10 mouse cellular contexts compared by ENCODE assay signal in the genomic region with DNA sequence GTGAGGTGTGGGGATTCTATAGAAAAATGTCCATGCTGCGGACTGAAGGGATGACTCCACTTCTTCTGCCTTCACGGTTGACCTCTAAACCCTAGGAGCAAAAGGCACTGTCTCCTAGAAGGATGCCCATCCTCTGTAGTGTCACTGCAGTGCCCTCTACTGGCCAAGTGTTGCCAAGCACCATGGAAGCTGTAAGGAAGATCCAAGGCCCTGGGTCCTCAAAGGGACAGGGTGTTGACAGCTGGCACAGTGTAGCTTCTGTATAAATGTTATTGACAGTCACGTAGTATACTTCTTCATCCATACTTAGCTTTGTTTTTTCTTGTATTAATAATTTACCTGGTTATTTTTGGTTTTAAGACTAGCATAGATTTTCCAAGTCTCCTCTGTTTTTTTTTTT.
DNase-seq lines count a peak whose midpoint lies in the region; ATAC-seq and TF ChIP-seq lines count a peak whose summit lies in the region.
"Had no signal": no experiment of that assay in that cellular context is flagged by ENCODE, and none has a peak within 500 bp of the region (broad histone marks: within the 10 kb centered on the region; RNA-seq: fewer than 3 reads in every experiment).

No protein-coding gene starts in this region.

- 0 out of 2 replicates have a peak, but pooled peaks have one; percentile 48 for ATAC-seq in embryonic facial prominence, embryonic 11.5 days (replicated peaks; ENCODE audit: insufficient number of reproducible peaks, low FRiP score, low TSS enrichment, low read depth)
- ATAC-seq in heart, embryonic 12.5 days (ENCODE audit: insufficient number of reproducible peaks, low FRiP score): 0 out of 2 replicates have a peak, but pooled peaks have one; percentile 23
- ATAC-seq in kidney, postnatal 0 days (replicated peaks; ENCODE audit: low FRiP score, low read depth): no peak; the same call in 1 of the 2 replicates
- peak; percentile 67 for ATAC-seq in liver, embryonic 13.5 days (ENCODE audit: low read depth)
- peak; percentile 78; the same call in 1 of the 2 replicates for ATAC-seq in neural tube, embryonic 14.5 days (ENCODE audit: low read depth)

- H3K4me3 ChIP-seq in embryonic facial prominence, embryonic 11.5 days (ENCODE audit: low read depth, low read length): no peak overlapping the region
- no peak overlapping the region for H3K4me3 ChIP-seq in heart, embryonic 12.5 days
- H3K4me3 ChIP-seq in kidney, postnatal 0 days (replicated peaks; ENCODE audit: low read depth, low read length): no peak overlapping the region
- H3K4me3 ChIP-seq in liver, embryonic 13.5 days (replicated peaks): no peak overlapping the region
- no peak overlapping the region for H3K4me3 ChIP-seq in neural tube, embryonic 14.5 days (ENCODE audit: low read depth, low read length)
- H3K4me3 ChIP-seq: embryonic facial prominence, embryonic 12.5 days; stomach, embryonic 15.5 days had no signal

- peak; percentile 85 to 86 for DNase-seq in B cell, adult 2 months
- peak; percentile 89 for DNase-seq in adrenal gland, postnatal 14 days
- peak; percentile 85 for DNase-seq in embryonic facial prominence, embryonic 11.5 days (ENCODE audit: low spot score)
- peak; percentile 77 for DNase-seq in kidney, postnatal 0 days (ENCODE audit: low spot score)
- peak; percentile 75 for DNase-seq in liver, embryonic 13.5 days
- peak; percentile 87 for DNase-seq in thymus, postnatal 0 days (ENCODE audit: low spot score)

- H3K9ac ChIP-seq in embryonic facial prominence, embryonic 11.5 days (replicated peaks; ENCODE audit: low read length): no peak overlapping the region
- H3K9ac ChIP-seq in heart, embryonic 12.5 days: no peak overlapping the region
- H3K9ac ChIP-seq in kidney, postnatal 0 days (ENCODE audit: low read depth, low read length): no peak overlapping the region
- H3K9ac ChIP-seq in liver, embryonic 13.5 days: no peak overlapping the region
- no peak overlapping the region for H3K9ac ChIP-seq in neural tube, embryonic 14.5 days (replicated peaks; ENCODE audit: low read depth, low read length)
- H3K9ac ChIP-seq: embryonic facial prominence, embryonic 12.5 days; stomach, embryonic 15.5 days had no signal

- TF ChIP-seq CTCF in kidney, postnatal 0 days (IDR thresholded peaks at IDR 0.05; ENCODE audit: low read depth): peak; percentile 88

- H3K9me3 ChIP-seq in embryonic facial prominence, embryonic 11.5 days (replicated peaks; ENCODE audit: control insufficient read depth, low read length): no peaks in the 10 kb centered on the region
- no peaks in the 10 kb centered on the region for H3K9me3 ChIP-seq in heart, embryonic 12.5 days (replicated peaks)
- no peaks in the 10 kb centered on the region for H3K9me3 ChIP-seq in kidney, postnatal 0 days (replicated peaks; ENCODE audit: low read length)
- no peaks in the 10 kb centered on the region for H3K9me3 ChIP-seq in liver, embryonic 13.5 days (replicated peaks)
- no peaks in the 10 kb centered on the region for H3K9me3 ChIP-seq in neural tube, embryonic 14.5 days (ENCODE audit: control insufficient read depth, low read length)
- H3K9me3 ChIP-seq: embryonic facial prominence, embryonic 12.5 days; stomach, embryonic 15.5 days had no signal

- H3K27ac ChIP-seq in embryonic facial prominence, embryonic 11.5 days (replicated peaks; ENCODE audit: low read depth, low read length): no peak overlapping the region
- no peak overlapping the region for H3K27ac ChIP-seq in heart, embryonic 12.5 days (ENCODE audit: poor library complexity, severe bottlenecking)
- no peak overlapping the region for H3K27ac ChIP-seq in kidney, postnatal 0 days
- H3K27ac ChIP-seq in liver, embryonic 13.5 days: no peak overlapping the region
- no peak overlapping the region for H3K27ac ChIP-seq in neural tube, embryonic 14.5 days (ENCODE audit: low read depth, low read length)
- H3K27ac ChIP-seq: embryonic facial prominence, embryonic 12.5 days; stomach, embryonic 15.5 days had no signal

- WGBS in embryonic facial prominence, embryonic 11.5 days: 13% methylated on average over 3 of the region's 3 CpGs
- WGBS in heart, embryonic 12.5 days: 18% methylated on average over 3 of the region's 3 CpGs
- 15% methylated on average over 3 of the region's 3 CpGs for WGBS in kidney, postnatal 0 days
- 9% methylated on average over 3 of the region's 3 CpGs for WGBS in liver, embryonic 13.5 days (ENCODE audit: insufficient replicate concordance)
- WGBS in neural tube, embryonic 14.5 days: 9% methylated on average over 3 of the region's 3 CpGs

- no peak overlapping the region for H3K4me2 ChIP-seq in embryonic facial prominence, embryonic 11.5 days (ENCODE audit: low read depth, low read length)
- H3K4me2 ChIP-seq in heart, embryonic 12.5 days: no peak overlapping the region
- H3K4me2 ChIP-seq in kidney, postnatal 0 days (ENCODE audit: low read length): no peak overlapping the region
- H3K4me2 ChIP-seq in liver, embryonic 13.5 days: no peak overlapping the region
- no peak overlapping the region for H3K4me2 ChIP-seq in neural tube, embryonic 14.5 days (ENCODE audit: low read depth, low read length)
- H3K4me2 ChIP-seq: embryonic facial prominence, embryonic 12.5 days; stomach, embryonic 15.5 days had no signal

- no peaks in the 10 kb centered on the region for H3K4me1 ChIP-seq in embryonic facial prominence, embryonic 11.5 days (ENCODE audit: control insufficient read depth, insufficient read depth, low read length)
- no peaks in the 10 kb centered on the region for H3K4me1 ChIP-seq in heart, embryonic 12.5 days (replicated peaks)
- no peaks in the 10 kb centered on the region for H3K4me1 ChIP-seq in kidney, postnatal 0 days (replicated peaks; ENCODE audit: insufficient read depth, low read length)
- H3K4me1 ChIP-seq in liver, embryonic 13.5 days (replicated peaks): peaks cover 15% of the 10 kb centered on the region; the same call in 1 of the 2 replicates
- H3K4me1 ChIP-seq in neural tube, embryonic 14.5 days (ENCODE audit: control insufficient read depth, insufficient read depth, low read length): no peaks in the 10 kb centered on the region
- H3K4me1 ChIP-seq: embryonic facial prominence, embryonic 12.5 days; stomach, embryonic 15.5 days had no signal

- H3K36me3 ChIP-seq in embryonic facial prominence, embryonic 11.5 days (replicated peaks; ENCODE audit: control insufficient read depth, insufficient read depth, low read depth, low read length): no peaks in the 10 kb centered on the region
- H3K36me3 ChIP-seq in heart, embryonic 12.5 days: no peaks in the 10 kb centered on the region
- H3K36me3 ChIP-seq in kidney, postnatal 0 days (ENCODE audit: insufficient read depth, low read length): no peaks in the 10 kb centered on the region
- no peaks in the 10 kb centered on the region for H3K36me3 ChIP-seq in liver, embryonic 13.5 days
- H3K36me3 ChIP-seq in neural tube, embryonic 14.5 days (ENCODE audit: control insufficient read depth, insufficient read depth, low read length): no peaks in the 10 kb centered on the region
- H3K36me3 ChIP-seq: embryonic facial prominence, embryonic 12.5 days; stomach, embryonic 15.5 days had no signal

- H3K27me3 ChIP-seq in embryonic facial prominence, embryonic 11.5 days (ENCODE audit: control insufficient read depth, insufficient read depth, low read length): no peaks in the 10 kb centered on the region
- H3K27me3 ChIP-seq in heart, embryonic 12.5 days (replicated peaks): no peaks in the 10 kb centered on the region
- H3K27me3 ChIP-seq in kidney, postnatal 0 days (ENCODE audit: insufficient read depth, low read length): no peaks in the 10 kb centered on the region
- no peaks in the 10 kb centered on the region for H3K27me3 ChIP-seq in liver, embryonic 13.5 days
- no peaks in the 10 kb centered on the region for H3K27me3 ChIP-seq in neural tube, embryonic 14.5 days (ENCODE audit: control insufficient read depth, insufficient read depth, low read length)
- H3K27me3 ChIP-seq: embryonic facial prominence, embryonic 12.5 days; stomach, embryonic 15.5 days had no signal
